Comparison of ENCODE assay signal across 18 mouse cellular contexts in genomic region chr4:141562281-141562680, GRCm38 (mm10). TPM values are rescaled to one million over a fixed set of nuclear protein-coding genes. Genes with fewer than 3 reads are reported as not detected.
DNase-seq lines count a peak whose midpoint lies in the region; ATAC-seq and TF ChIP-seq lines count a peak whose summit lies in the region.
"Had no signal": no experiment of that assay in that cellular context is flagged by ENCODE, and none has a peak within 500 bp of the region (broad histone marks: within the 10 kb centered on the region; RNA-seq: fewer than 3 reads in every experiment).

No protein-coding gene starts in this region.

- no peak overlapping the region for H3K9ac ChIP-seq in intestine, embryonic 15.5 days
- H3K9ac ChIP-seq in intestine, postnatal 0 days (ENCODE audit: low read depth, low read length): no peak overlapping the region
- H3K9ac ChIP-seq in kidney, embryonic 16.5 days (replicated peaks; ENCODE audit: low read length): no peak overlapping the region
- H3K9ac ChIP-seq in hindbrain, embryonic 11.5 days (ENCODE audit: low read depth, low read length): no peak overlapping the region
- H3K9ac ChIP-seq: forebrain, embryonic 15.5 days; hindbrain, embryonic 13.5 days; neural tube, embryonic 12.5 days had no signal

- WGBS in intestine, embryonic 15.5 days: 77% methylated on average over 11 of the region's 11 CpGs
- WGBS in intestine, postnatal 0 days: 74% methylated on average over 11 of the region's 11 CpGs
- 52% methylated on average over 11 of the region's 11 CpGs for WGBS in kidney, embryonic 16.5 days
- WGBS in hindbrain, embryonic 11.5 days: 86% methylated on average over 11 of the region's 11 CpGs

- TF ChIP-seq POLR2A in bone marrow macrophage, adult 2 months (IDR thresholded peaks at IDR 0.05; ENCODE audit: borderline replicate concordance, low read depth, low read length): no peak

- ATAC-seq in intestine, embryonic 15.5 days: no peak
- ATAC-seq in intestine, postnatal 0 days: no peak
- ATAC-seq in kidney, embryonic 16.5 days (ENCODE audit: low FRiP score, low TSS enrichment): peak; percentile 47; the same call in 1 of the 2 replicates
- no peak for ATAC-seq in hindbrain, embryonic 11.5 days (ENCODE audit: low FRiP score)
- ATAC-seq: CD4-positive, CD25-positive, alpha-beta regulatory T cell, adult 4 months; forebrain, embryonic 15.5 days; Patski had no signal

- H3K4me2 ChIP-seq in intestine, embryonic 15.5 days (replicated peaks): no peak overlapping the region
- no peak overlapping the region for H3K4me2 ChIP-seq in intestine, postnatal 0 days (replicated peaks; ENCODE audit: low read depth)
- H3K4me2 ChIP-seq in kidney, embryonic 16.5 days (replicated peaks; ENCODE audit: low read depth, low read length): no peak overlapping the region
- no peak overlapping the region for H3K4me2 ChIP-seq in hindbrain, embryonic 11.5 days (replicated peaks; ENCODE audit: low read depth, low read length)
- H3K4me2 ChIP-seq: forebrain, embryonic 15.5 days; heart, embryonic 11.5 days; hindbrain, embryonic 13.5 days; liver, embryonic 11.5 days; neural tube, embryonic 12.5 days had no signal

- TF ChIP-seq CTCF in intestine, postnatal 0 days (IDR thresholded peaks at IDR 0.05; ENCODE audit: low read depth): no peak
- TF ChIP-seq CTCF in bone marrow macrophage, adult 2 months (IDR thresholded peaks at IDR 0.05; ENCODE audit: low read depth, low read length): no peak
- TF ChIP-seq CTCF in layer of hippocampus, adult 2 months (conservative IDR thresholded peaks at IDR 0.05): no peak

- peak; percentile 60 for DNase-seq in 3T3-L1 (ENCODE audit: low read depth, low spot score)
- no peak for DNase-seq in frontal cortex, postnatal 14 days (ENCODE audit: low spot score in 2 of 2)
- no peak for DNase-seq in layer of hippocampus, adult 2 months (ENCODE audit: low spot score in 2 of 2)
- DNase-seq in hindbrain, embryonic 11.5 days (ENCODE audit: low spot score): no peak
- DNase-seq: cerebellum, adult 9-10 months; gastrocnemius, adult 2 months had no signal

- H3K4me3 ChIP-seq in intestine, embryonic 15.5 days (replicated peaks): no peak overlapping the region
- H3K4me3 ChIP-seq in intestine, postnatal 0 days (ENCODE audit: low read depth, low read length): no peak overlapping the region
- no peak overlapping the region for H3K4me3 ChIP-seq in bone marrow macrophage, adult 2 months (ENCODE audit: insufficient read depth, low read length)
- no peak overlapping the region for H3K4me3 ChIP-seq in kidney, embryonic 16.5 days (ENCODE audit: low read length)
- H3K4me3 ChIP-seq in layer of hippocampus, adult 2 months: no peak overlapping the region
- H3K4me3 ChIP-seq in hindbrain, embryonic 11.5 days (ENCODE audit: low read depth, low read length): no peak overlapping the region
- H3K4me3 ChIP-seq: forebrain, embryonic 15.5 days; gastrocnemius, adult 2 months; hindbrain, embryonic 13.5 days; neural tube, embryonic 12.5 days had no signal

- no peaks in the 10 kb centered on the region for H3K9me3 ChIP-seq in intestine, embryonic 15.5 days
- no peaks in the 10 kb centered on the region for H3K9me3 ChIP-seq in intestine, postnatal 0 days (ENCODE audit: control insufficient read depth)
- no peaks in the 10 kb centered on the region for H3K9me3 ChIP-seq in kidney, embryonic 16.5 days (ENCODE audit: low read length)
- no peaks in the 10 kb centered on the region for H3K9me3 ChIP-seq in hindbrain, embryonic 11.5 days (ENCODE audit: control insufficient read depth, low read length)
- H3K9me3 ChIP-seq: forebrain, embryonic 15.5 days; hindbrain, embryonic 13.5 days; neural tube, embryonic 12.5 days had no signal

- 0 out of 2 replicates have a peak overlapping the region, but pooled peaks have one; percentile 4 for H3K27ac ChIP-seq in intestine, embryonic 15.5 days
- H3K27ac ChIP-seq in intestine, postnatal 0 days (ENCODE audit: low read depth, low read length): no peak overlapping the region
- H3K27ac ChIP-seq in bone marrow macrophage, adult 2 months (ENCODE audit: insufficient read depth, low read depth, low read length): 0 out of 2 replicates have a peak overlapping the region, but pooled peaks have one; percentile 0
- H3K27ac ChIP-seq in kidney, embryonic 16.5 days (ENCODE audit: low read length): peak overlapping the region; percentile 72
- H3K27ac ChIP-seq in layer of hippocampus, adult 2 months: no peak overlapping the region
- H3K27ac ChIP-seq in hindbrain, embryonic 11.5 days (ENCODE audit: low read depth, low read length): no peak overlapping the region
- H3K27ac ChIP-seq: forebrain, embryonic 15.5 days; gastrocnemius, adult 2 months; hindbrain, embryonic 13.5 days; neural tube, embryonic 12.5 days had no signal

- H3K27me3 ChIP-seq in intestine, embryonic 15.5 days (replicated peaks): no peaks in the 10 kb centered on the region
- H3K27me3 ChIP-seq in intestine, postnatal 0 days (replicated peaks; ENCODE audit: control insufficient read depth, insufficient read depth, low read length): no peaks in the 10 kb centered on the region
- no peaks in the 10 kb centered on the region for H3K27me3 ChIP-seq in kidney, embryonic 16.5 days (ENCODE audit: insufficient read depth, low read length)
- no peaks in the 10 kb centered on the region for H3K27me3 ChIP-seq in hindbrain, embryonic 11.5 days (ENCODE audit: control insufficient read depth, insufficient read depth, low read length)
- H3K27me3 ChIP-seq: forebrain, embryonic 15.5 days; hindbrain, embryonic 13.5 days; neural tube, embryonic 12.5 days; Patski had no signal

- peaks cover 16% of the 10 kb centered on the region; the same call in 1 of the 2 replicates for H3K4me1 ChIP-seq in intestine, embryonic 15.5 days (replicated peaks)
- H3K4me1 ChIP-seq in intestine, postnatal 0 days (replicated peaks; ENCODE audit: control insufficient read depth, insufficient read depth, low read length): no peaks in the 10 kb centered on the region
- H3K4me1 ChIP-seq in bone marrow macrophage, adult 2 months (ENCODE audit: control insufficient read depth, insufficient read depth, low read length): peaks cover 14% of the 10 kb centered on the region
- peaks cover 18% of the 10 kb centered on the region for H3K4me1 ChIP-seq in kidney, embryonic 16.5 days (ENCODE audit: insufficient read depth, low read length)
- H3K4me1 ChIP-seq in hindbrain, embryonic 11.5 days (replicated peaks; ENCODE audit: control insufficient read depth, insufficient read depth, low read length): peaks cover 3% of the 10 kb centered on the region; the same call in 1 of the 2 replicates

- no peaks in the 10 kb centered on the region for H3K36me3 ChIP-seq in intestine, embryonic 15.5 days
- no peaks in the 10 kb centered on the region for H3K36me3 ChIP-seq in intestine, postnatal 0 days (ENCODE audit: control insufficient read depth, insufficient read depth)
- no peaks in the 10 kb centered on the region for H3K36me3 ChIP-seq in kidney, embryonic 16.5 days (ENCODE audit: insufficient read depth, low read length)
- no peaks in the 10 kb centered on the region for H3K36me3 ChIP-seq in hindbrain, embryonic 11.5 days (ENCODE audit: control insufficient read depth, insufficient read depth, low read length)
- H3K36me3 ChIP-seq: forebrain, embryonic 15.5 days; hindbrain, embryonic 13.5 days; neural tube, embryonic 12.5 days had no signal

RNA-seq across cellular contexts. Expression of gene Spen, which starts 23.9 kb away (rescaled TPM):
- 7.4 and 10.5 TPM in 2 replicates for polyA plus RNA-seq in intestine, embryonic 15.5 days (2015; fragmentation: Nextera tagmentation; extraction: Ambion mirVana)
- 3.2 and 4.0 TPM in 2 replicates for polyA plus RNA-seq in intestine, postnatal 0 days (2015; fragmentation: Nextera tagmentation; extraction: Ambion mirVana)
- 23.6 and 29.2 TPM in 2 replicates for polyA plus RNA-seq in bone marrow macrophage, adult 2 months (2012; ENCODE audit: insufficient read depth, insufficient read length, missing spikeins)
- polyA plus RNA-seq in kidney, embryonic 16.5 days (2015; fragmentation: Nextera tagmentation; extraction: Ambion mirVana): 9.3 and 10.5 TPM in 2 replicates
- total RNA-seq in layer of hippocampus, adult 2 months (2021): 10 to 100 TPM; 56.0 to 68.1 TPM
- 17.6 and 22.0 TPM in 2 replicates for polyA plus RNA-seq in hindbrain, embryonic 11.5 days (2014; fragmentation: Nextera tagmentation; extraction: Ambion mirVana)

RNA-seq across cellular contexts. Expression of gene Fblim1, which starts 43.6 kb away (rescaled TPM):
- polyA plus RNA-seq in intestine, embryonic 15.5 days (2015; fragmentation: Nextera tagmentation; extraction: Ambion mirVana): 63.9 and 68.9 TPM in 2 replicates
- polyA plus RNA-seq in intestine, postnatal 0 days (2015; fragmentation: Nextera tagmentation; extraction: Ambion mirVana): 52.8 and 59.2 TPM in 2 replicates
- polyA plus RNA-seq in bone marrow macrophage, adult 2 months (2012; ENCODE audit: insufficient read depth, insufficient read length, missing spikeins): 60.2 and 65.0 TPM in 2 replicates
- polyA plus RNA-seq in kidney, embryonic 16.5 days (2015; fragmentation: Nextera tagmentation; extraction: Ambion mirVana): 76.4 and 85.2 TPM in 2 replicates
- total RNA-seq in layer of hippocampus, adult 2 months (2021): under 1 TPM; 0.47 to 0.90 TPM
- polyA plus RNA-seq in hindbrain, embryonic 11.5 days (2014; fragmentation: Nextera tagmentation; extraction: Ambion mirVana): 29.1 and 31.1 TPM in 2 replicates
- total RNA-seq: megakaryocyte, adult 5-6 weeks had no signal

RNA-seq across cellular contexts. Expression of gene Tmem82, which starts 56.2 kb away (rescaled TPM):
- 18.5 and 21.0 TPM in 2 replicates for polyA plus RNA-seq in intestine, embryonic 15.5 days (2015; fragmentation: Nextera tagmentation; extraction: Ambion mirVana)
- polyA plus RNA-seq in intestine, postnatal 0 days (2015; fragmentation: Nextera tagmentation; extraction: Ambion mirVana): 42.0 and 45.7 TPM in 2 replicates
- 2.4 and 3.3 TPM in 2 replicates for polyA plus RNA-seq in bone marrow macrophage, adult 2 months (2012; ENCODE audit: insufficient read depth, insufficient read length, missing spikeins)
- polyA plus RNA-seq in kidney, embryonic 16.5 days (2015; fragmentation: Nextera tagmentation; extraction: Ambion mirVana): 4.3 and 5.4 TPM in 2 replicates
- total RNA-seq in layer of hippocampus, adult 2 months (2021): under 1 TPM; 0.37 to 0.56 TPM
- 0.33 and 0.52 TPM in 2 replicates for polyA plus RNA-seq in hindbrain, embryonic 11.5 days (2014; fragmentation: Nextera tagmentation; extraction: Ambion mirVana)
- polyA plus RNA-seq: CD4-positive, CD25-positive, alpha-beta regulatory T cell, adult 4 months had no signal

Comparison
In these comparisons a context has a peak if more than half of its experiments do, and no peak if none do; other contexts are left out.
1. H3K27ac ChIP-seq: peak in intestine, embryonic 15.5 days (single experiment), bone marrow macrophage, adult 2 months (single experiment) and kidney, embryonic 16.5 days (single experiment); none in intestine, postnatal 0 days (single experiment), layer of hippocampus, adult 2 months (single experiment) and hindbrain, embryonic 11.5 days (single experiment).